Mouse (Mus musculus) adrenal gland, adult 18-20 months (tissue): Measurements from ENCODE around the gene Sval3. TPM values are rescaled to one million over a fixed set of nuclear protein-coding genes. Genes with fewer than 3 reads are reported as not detected.

Experiments used
- DNase-seq, 2 experiments: peaks; one replicate each; pipeline ENCODE4 v3.0.0; 2021 to 2022; ENCODE audit warnings: low spot score in 2 of 2
- long read RNA-seq, 2 experiments: library from polyadenylated mRNA; stranded (forward); transcript quantifications; one replicate each; pipeline ENCODE4 v2.0.0; 2021
- total RNA-seq, 2 experiments: library from RNA; stranded (reverse); gene quantifications; 1 replicate in 1 of 2; 2 replicates in 1 of 2; pipeline ENCODE4 v1.2.3; 2021

Gene Sval3
- total RNA-seq = not detected
- long read RNA-seq, experiment 1 = 0 reads
- long read RNA-seq, experiment 2 = 0 reads

- DNase-seq = no peak
Measured at GRCm38 (mm10) chr6:41967840-41968239, at the start of gene Sval3. Sval3 (plus strand) TSS chr6:41968140.

DNA sequence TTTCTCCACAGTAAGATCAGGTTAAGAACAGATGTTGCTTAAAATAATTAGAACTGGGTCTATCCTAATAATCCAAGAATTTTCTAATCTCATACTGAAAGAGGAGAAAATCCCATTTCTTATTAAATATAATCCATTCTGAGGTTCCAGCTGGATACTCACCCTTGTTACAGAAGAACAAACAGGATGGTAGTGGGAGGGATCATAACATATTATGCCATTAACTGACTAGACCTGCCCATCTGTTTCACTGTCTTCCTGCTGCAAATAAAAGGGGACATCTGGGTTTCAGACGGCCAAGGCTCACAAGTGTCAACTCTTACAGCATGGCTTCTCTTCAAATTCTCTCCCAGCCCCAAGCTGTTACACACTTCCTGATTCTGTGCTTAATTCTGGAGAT lies 16.6 kb upstream of the Sval3 start, which contains the start of gene Sval1:
Sval1 (plus strand) TSS at position 301 of the 400 bp plus-strand sequence.
- no peak for DNase-seq

Other genes with a start within 250 kb of the Sval3 start
- not detected for gene Olfr459, start 193.0 kb upstream of the Sval3 start, total RNA-seq
- not detected for gene Pip, start 120.6 kb upstream of the Sval3 start, total RNA-seq
- gene Sval2, start 115.2 kb upstream of the Sval3 start, total RNA-seq = not detected
- not detected for gene Sval1, start 16.5 kb upstream of the Sval3 start, total RNA-seq
- gene Sva, start 70.3 kb downstream of the Sval3 start, total RNA-seq = not detected
- gene Tas2r139, start 172.8 kb downstream of the Sval3 start, total RNA-seq = not detected
- not detected for gene Tas2r144, start 247.2 kb downstream of the Sval3 start, total RNA-seq